Mouse (Mus musculus): ENCODE measurements at regions not wholly inside any gene's neighbourhood (a gene's known extent, or its start where the extent isn't known, plus 50 kb on each side); places are given as distances from the start of the nearest gene placed in this dataset.

DNA sequence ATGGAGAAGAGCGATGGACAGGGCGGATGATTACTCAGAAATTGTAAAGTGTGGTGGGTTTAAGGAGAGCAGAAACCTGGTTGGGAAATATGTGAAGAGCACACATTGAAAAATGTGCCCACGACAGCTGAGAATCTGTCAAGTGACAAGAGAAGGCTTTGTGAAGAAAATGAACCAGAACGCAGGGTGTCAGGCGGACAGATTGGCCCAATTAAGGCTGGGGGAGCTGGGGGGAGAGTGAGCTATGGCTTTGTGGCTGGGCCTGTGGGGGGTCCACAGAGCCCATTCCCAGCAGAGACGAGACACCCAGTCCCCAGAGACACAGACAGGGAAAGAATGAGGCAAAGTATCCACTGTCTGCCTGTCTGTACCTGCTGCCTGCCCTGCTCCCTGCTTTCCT, 153.3 kb downstream of the Shq1 start:
- DNase-seq: no peak

DNA sequence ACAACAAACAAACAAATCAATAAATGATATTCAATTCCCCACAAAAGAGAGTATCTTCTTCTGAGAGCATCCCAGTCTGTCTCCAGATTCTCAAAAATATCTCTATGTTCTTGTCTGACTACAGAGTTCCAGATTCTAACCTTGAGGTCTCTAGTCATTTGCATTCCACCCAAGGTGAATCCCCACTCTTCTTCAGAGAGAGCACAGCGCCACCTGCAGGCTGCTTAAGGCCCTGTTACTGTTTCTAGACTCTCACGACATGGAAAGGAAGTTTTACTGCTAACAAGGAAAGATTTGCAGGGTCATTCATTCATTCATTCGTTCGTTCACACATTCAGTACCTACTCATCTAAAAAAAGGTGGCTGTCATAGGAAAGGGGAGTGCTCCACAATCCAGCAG, 158.3 kb downstream of the Shq1 start:
- no peak for DNase-seq

DNA sequence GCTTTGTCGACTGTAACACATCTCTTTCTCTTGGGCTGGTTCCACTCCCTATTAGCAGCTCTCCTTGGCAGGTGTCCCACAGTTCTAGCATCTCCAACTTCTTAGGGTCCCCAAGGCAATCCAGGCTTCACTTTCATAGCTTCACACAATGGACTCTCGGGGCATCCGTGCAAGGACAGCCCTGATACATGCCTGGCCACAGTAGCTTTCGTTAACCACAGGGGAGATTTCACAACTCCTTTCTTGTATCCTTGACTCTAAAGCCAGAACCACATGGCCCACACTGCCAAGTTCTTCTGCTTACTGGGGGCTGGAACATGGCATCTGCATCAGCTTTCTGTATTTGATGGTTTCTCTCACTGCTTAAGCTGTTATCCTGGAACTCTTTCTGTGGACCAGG, 160.3 kb downstream of the Shq1 start:
- no peak for DNase-seq

DNA sequence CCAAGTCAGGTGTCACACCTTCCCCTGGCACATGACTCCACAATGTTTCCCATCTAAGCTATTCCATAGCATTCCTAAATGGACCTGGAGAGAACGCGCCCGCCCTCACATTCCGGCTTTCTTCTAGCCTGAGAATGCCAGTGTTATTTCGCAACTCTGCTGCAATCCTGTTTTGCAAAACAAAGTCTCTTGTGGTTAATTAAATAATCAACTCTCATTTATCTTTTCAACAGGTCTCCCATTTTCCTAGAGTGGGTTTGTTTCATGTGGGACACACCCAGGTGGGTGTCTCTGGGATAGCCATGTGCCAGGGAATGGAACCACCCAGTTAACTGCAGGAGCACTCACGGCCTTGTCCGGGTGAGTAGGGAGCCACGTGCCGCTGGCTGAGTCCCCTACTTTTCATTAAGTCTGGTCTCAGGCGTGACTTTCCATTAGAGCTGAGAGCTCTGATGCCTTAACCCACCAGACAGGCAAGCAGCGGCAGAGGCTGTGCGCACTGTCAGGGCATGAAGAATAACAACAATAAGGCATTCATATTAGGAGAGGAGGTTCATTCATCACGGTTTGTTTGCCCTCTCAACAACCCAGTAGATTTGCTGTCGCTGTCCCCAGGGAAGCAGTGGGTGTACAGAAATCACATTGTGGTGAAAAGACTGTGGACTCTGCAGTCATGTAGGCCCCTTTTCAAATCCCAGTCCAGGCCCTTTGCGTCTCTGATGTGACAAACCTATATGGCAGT, 165.3 kb downstream of the Shq1 start:
- no peak for DNase-seq

DNA sequence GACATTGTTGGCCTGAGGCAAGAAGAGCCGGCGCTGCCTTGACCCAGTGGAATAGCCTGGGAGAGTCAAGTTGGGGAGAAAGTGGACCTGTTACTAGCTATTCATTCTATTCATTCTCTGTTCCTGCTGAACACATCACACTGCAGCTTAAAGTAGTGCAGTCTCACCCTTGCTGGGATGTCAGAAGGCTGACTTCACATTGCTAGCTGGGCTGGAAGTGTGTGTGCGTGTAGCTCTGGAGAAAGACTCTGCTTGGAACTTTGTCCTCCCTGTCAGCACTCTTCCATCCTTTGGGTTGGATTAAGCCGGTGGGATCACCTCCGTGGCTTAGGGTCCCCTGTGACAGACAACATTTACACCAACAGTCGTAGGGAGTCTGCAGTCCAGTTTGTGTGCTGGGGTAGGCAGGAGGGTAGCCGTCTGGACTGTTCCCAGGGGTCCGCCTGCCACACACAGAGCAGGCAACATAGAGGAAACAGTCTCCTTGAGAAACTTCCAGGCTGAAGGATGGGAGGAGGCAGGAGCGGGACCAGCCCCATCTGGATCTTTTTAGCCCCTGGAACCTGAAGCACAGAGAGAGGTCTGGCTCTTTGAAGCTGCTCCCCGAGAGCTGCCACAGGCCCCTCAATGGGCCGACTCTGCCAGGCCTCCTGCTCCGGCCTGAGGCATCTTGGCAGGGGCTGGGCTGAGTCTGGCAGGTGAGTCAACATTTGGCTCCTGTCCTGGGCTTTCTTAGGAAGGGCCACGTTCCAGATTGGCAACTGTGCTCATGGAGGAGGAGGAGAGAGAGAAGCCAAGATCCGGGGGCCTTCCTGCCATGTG, 167.8 kb downstream of the Shq1 start:
- DNase-seq: peak; percentile 93

DNA sequence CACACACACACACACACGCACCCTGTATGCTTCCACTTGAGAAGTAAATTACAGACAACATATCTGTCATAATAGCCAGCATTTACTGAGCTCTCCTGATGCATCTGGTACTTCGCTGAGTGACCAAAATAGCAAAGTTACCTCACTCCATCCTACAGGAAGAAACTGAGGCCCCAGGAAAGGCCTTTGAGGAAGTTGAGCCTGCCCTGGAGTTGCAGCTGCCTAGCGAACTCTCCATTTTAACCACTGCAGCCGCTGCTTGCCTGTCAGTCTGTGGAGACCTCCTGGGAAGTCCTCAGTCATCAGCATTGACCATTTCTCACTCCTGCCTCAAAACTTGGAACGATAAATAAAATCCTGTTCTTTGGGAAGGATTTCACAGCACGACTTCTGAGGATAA, 168.8 kb downstream of the Shq1 start:
- no peak for DNase-seq

DNA sequence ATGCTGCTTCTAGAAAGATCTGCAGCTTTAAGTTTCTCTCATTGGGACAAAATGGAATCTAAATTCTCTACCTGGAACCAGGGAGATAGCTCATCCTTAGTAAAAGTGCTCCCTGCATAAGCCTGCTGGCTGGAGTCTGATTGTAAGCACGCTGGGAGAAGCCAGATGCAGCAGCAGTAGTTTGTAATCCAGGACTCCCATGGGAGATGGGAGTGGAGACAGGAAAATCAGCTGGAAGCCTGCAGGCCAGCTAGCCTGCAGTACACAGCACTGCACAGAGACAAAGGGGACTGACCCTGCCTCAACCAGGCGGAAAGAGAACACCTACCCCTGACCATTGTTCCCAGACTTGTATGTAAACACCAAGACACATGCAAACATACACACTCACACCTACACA, 170.2 kb downstream of the Shq1 start:
- DNase-seq: no peak

DNA sequence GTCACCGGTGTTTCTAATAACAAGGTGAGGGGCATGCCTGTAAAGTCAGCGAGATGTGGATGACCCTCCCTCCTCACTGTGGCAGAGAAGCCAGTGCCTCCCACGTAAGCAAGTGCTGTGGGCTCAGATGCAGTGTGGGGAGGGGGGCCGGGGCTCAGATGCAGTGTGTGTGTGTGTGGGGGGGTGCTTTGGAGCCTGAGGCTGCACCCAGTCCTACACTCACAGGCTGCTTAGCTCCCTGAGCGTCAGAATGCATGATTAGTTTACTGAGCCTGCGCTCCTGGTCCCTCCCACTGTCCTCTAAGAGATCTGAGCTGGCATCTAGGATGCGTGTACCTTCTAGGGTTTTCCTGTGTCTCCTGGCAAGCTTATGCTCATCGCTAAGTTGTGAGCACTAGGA, 170.9 kb downstream of the Shq1 start:
- DNase-seq: no peak

DNA sequence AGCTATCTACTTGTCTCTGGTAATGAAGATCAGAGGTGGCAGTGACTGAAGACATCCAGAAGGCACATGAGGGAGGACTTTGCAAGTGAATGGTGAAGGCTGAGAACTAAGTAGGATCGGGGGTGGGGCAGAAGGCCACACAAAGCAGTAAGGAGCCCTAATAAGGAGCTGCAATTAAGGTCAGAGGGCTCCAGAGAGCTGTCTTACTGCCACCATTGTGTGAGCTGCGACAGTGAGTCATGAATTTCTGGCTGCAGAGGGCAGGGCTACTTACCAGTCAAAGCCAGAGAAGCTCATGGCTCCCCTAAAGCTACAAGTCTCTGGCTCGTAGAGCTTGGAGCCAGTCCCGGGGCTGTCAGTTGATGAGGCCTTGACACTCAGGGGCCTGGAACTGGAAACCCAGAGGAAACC, 172.1 kb downstream of the Shq1 start:
- DNase-seq: no peak

DNA sequence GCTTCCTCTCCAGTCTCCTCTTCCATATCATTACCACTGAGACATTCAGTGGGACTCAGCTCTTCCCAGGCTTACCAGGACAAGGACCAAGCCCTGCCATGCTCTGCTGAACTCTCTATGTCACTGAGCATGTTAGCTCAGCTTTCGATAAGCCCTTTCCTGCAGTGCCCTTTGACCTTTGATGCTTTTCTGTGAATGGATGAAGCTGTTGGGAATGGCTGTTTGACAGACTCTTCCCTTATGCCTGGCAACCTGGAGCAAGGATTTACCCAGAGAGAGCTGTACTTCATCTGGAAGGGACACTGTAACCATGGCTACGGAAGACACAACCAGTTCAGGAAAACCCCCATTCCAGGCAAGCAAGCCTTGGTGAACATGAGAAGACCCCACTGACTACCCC, 172.8 kb downstream of the Shq1 start:
- no peak for DNase-seq

DNA sequence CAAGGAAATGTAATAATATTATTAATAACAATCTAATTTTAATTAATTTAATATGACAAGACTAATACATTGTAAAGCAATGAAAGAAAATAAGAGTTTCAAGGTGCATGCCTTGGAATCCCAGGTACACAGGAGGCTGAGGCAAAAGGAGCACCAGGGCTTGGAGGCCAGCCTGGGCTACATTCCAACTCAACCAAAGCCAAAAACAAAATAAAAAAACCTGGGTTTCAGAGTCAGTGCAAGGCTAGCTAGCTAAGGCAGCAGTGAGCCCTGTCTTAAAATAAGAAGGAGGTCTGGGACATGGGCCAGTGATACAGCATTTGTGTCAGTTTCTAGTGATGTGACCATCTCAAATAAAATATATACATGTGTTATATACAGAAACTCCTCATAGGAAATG, 174.8 kb downstream of the Shq1 start:
- no peak for DNase-seq

DNA sequence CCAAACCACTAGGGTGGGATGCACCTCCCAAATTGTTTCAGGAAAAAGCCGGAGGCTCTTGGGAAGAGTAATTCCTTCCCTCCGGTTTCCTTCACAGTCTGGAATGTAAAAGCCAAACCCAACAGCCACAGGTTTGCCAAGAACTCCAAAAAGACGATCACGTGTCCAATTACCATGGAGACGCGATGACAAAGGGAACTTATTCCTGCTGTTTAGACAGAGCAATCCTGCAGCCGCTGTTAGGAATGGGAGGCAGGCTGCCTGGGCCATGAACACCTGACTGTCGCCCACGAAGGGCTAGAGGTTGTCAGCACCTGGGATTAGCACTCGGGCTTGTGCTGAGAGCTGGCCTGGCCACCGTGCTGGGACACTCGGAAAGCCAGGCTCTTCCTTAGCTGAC, 175.8 kb downstream of the Shq1 start:
- DNase-seq: no peak

DNA sequence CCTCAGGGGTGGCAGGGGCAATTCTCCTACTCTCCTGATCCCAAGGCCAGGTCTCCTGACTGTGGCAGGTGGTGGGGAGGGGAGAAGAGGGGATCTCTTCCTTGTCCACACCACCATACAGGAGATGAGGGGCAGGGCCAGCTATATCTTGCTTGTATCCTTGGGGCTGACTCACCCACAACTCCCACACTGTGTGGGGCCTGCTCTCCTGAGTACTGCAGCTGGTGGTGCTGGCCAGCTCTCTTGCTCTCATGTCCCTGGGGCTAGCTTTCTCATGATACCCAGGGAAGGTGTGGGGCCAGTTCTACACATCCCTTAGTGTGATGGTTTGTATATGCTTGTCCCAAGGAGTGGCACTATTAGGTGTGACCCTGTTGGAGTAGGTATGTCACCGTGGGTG, 177.4 kb downstream of the Shq1 start:
- DNase-seq: no peak

DNA sequence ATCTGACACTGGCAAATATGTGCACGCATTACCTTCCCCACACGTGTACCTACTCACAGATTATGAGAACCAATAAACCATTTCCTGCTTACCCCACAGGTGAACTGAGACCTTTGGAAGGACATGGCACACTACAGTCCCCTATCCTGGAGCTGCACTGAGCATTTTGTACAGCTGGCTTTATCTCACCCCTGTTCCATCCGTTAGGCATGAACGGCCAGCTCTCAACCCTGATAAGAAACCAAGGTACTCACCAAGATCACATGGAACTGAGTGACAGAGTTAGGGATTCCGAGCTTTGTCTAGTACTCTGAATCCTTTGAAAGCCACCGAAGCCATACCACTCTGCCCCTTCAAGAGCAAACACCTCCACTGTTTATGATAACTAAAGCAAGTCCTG, 179.1 kb downstream of the Shq1 start:
- no peak for DNase-seq

DNA sequence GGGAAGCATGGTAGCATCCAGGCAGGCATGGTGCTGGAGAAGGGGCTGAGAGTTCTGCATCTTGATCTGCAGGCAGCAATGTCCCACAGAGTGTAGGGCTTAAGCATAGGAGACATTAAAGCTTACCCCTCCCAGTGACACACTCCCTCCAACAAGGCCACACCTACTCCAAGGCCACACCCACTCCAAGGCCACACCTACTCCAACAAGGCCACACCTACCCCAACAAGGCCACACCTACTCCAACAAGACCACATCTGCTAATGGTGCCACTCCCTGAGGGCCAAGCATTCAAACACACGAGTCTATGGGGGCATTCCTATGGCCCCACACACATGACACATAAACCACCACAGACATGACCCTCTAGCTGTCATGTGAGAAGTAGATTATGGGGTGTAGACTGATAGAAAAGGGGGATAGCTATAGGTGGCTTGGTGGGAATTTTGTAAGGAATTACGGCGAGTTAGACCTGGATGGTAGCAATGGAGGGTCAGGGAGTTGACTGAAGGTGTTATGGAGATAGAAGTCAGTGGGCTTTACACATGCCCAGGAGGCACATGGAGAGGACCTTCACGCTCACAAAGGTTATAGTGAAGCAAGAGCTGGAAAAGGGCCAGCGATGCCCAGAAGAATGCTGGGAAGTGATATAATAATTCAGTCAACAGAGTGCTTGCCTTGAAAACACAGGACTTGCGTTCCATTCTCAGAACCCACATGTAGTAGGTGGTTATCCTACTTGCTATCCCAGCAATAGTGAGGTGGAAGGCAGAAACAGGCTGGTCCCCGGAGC, 179.8 kb downstream of the Shq1 start:
- no peak for DNase-seq

DNA sequence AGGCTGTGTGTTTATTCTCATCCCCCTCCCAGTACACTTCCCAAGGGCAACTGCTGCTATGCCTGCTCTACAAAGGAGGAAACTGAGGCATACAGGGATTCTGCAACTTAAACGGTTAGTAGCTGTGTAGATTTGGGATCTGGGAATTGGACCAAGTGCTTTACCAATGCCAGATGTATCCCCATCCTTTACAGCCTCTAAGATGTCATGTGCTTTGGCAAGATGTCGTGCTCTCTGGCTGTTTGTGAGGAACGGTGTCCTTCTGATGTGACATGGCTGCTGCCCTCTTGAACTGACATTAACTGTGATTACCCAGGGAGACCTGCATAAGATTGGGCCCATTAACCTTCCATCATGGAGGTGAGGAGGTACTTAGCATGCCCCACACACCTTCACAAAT, 187.1 kb downstream of the Shq1 start:
- DNase-seq: no peak

DNA sequence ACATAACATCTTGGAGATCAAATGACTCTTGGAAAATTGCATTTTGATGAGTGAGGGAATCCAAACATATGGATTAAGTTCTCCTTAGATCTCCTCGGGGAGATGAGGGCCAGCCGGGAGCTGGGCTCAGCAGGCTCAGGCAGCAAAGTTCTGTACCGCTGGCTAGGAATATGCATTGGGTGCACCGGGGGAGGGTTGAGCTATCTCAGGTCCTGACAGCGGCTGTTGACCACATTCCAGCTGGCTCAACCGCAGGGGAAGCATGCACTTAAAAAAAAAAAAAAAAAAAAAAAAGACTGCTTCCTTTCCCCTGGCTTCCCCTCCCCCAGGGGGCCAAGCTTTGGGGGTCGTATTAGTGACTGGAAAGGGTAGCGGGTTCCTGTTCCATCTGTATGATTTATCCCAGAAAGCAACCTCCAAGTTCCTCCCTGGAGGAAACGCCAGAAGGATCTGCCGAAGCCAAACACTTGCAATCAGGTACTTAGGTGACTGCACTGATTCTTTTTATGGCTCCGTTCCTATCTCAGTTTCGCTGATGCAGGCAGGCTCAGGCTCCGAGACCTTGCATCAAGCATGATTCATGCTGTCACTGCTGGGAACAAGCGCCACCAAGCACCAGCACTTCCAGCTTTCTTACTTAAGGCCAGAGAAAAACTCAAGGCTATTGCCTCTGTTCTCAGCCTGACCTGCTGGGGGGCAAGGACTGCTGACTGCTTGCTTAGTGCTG, 187.7 kb downstream of the Shq1 start:
- no peak for DNase-seq

DNA sequence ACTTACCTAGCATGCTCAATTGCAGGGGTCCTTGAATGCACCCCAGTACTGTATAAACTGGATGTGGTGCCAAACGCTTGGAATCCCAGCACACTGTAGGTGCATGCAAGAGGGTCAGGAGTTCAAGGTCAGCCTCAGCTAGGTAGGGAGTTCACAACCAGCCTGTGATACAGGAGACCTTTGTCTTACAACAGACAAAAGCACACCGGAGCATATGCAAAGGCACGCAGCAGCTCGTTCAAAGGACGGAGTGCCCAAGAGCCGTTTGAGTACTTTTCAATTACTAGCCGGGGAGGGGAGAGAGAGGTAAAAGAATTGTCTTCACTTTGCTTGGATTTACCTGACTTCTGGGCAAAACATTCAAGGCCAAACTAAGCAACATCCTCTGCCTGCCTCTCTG, 188.4 kb downstream of the Shq1 start:
- no peak for DNase-seq

DNA sequence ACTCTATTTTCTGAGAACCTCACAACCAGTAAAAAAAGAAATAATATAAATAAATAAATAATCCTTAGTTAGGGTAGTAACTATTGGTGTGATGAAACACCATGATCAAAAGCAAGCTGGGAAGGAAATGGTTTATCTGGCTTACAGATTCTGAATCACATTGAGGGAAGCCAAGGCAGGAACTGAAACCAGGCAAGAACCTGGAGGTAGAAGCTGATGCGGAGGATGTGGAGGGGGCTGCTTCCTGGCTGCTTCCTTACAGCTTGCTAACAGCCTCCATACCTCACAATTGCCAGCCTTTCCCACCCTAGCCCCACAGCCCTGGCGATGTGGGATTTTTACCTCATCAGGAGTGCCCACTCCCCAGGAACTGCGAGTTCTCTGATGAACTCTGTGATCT, 190.4 kb downstream of the Shq1 start:
- no peak for DNase-seq

DNA sequence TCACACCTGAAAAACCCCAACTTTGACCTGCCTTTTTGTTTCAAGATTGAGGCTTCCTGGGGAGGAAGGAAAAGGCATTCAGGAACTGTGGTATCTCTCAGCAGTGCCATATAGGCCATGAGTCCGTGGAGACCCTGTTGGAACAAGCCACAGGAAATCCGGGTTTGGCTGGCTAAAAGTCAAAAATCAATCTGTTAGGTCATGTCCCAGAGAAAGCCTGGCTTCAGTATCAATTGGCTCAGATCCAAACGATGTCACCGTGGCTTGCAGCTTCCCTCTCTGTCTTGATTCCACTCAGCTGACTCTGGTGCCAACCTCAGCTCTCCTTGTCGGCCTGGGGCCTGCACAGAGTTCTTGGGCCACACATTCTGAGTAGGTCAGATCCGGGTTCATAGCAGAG, 191.1 kb downstream of the Shq1 start:
- no peak for DNase-seq

DNA sequence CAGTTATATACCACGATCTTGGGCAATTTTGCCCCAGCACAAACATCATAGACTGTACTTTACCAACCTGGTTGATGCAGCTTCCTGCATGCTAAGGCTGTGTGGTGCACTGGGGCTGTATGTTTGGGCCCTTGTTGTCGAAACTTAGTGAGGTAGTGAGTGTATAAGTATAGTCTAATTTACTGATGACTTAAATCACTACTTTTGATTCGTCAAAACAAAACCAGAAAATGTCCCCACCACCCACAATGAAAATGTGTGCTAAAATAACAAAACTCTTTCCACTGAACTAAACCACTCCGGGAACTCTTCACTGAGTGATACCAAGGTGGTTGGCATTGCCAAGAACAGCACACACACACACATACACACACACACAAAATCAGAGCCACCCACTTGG, 191.5 kb downstream of the Shq1 start:
- DNase-seq: no peak

DNA sequence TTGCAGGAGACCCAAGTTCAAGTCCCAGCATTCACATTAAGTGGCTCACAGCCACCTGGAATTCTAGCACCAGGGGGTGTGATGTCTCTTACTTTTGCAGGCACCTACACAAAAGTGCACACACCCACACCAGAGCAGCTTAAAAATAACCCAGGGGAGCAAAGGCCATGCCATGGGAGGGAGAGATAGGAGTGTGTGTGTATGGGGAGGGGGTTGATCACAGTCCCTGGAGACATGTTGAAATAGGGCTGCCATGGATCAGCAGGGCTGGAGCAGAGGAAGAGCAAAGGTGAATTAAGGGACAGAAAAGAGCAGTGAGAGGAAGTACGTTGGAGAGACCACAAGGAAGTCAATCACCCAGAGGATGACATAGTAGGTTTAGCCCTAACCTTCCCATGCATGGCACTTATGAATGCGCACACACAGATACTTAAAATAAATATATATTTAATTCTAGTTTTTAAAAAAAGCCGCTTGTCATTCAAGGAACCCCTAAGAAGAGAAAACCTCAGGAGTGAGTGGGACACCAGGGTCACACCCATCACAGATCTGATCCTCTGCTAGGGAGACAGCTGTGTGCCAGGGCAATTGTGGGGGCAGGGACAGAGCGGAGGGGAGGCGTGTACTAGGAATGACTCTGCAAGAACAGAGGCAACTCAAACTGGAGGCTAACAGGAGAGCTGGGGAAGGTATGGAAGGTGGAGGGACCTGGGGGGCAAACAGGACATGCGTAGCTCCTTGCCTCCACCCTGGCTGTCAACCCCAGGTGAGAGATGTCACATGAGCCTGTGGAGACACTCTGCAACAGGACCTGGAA, 189.5 kb upstream of the Rybp start:
- DNase-seq: no peak
